Mouse (Mus musculus) lung, embryonic 15.5 days (tissue): Measurements from ENCODE around the gene Nod1. TPM values are rescaled to one million over a fixed set of nuclear protein-coding genes. Genes with fewer than 3 reads are reported as not detected.
"Not testable (repeated sequence)": the region's sequence is repeated elsewhere in the genome, so short reads cannot be mapped to it uniquely, and the experiment has no call there.

Experiments used
- ATAC-seq: fragments of 200-750 bp; cut with Nextera tagmentation; 2 replicates; pipeline ENCODE4 v1.8.0; 2017; ENCODE audit warnings: moderate number of reproducible peaks, borderline replicate concordance; ENCODE audit not compliant: low FRiP score, low TSS enrichment; ENCODE audit errors: extremely low read depth
- H3K27ac ChIP-seq: fragments of 300-500 bp; sonication (generic); 2 replicates; pipeline ENCODE4 v1.5.1; 2015; ENCODE audit warnings: moderate library complexity, mild to moderate bottlenecking, inconsistent platforms
- H3K27me3 ChIP-seq: fragments of 300-500 bp; sonication (generic); 2 replicates; pipeline ENCODE4 v1.6.1; 2015; ENCODE audit warnings: inconsistent platforms
- H3K36me3 ChIP-seq: fragments of 300-500 bp; sonication (generic); 2 replicates; pipeline ENCODE4 v1.6.1; 2015; ENCODE audit warnings: inconsistent platforms
- H3K4me1 ChIP-seq: fragments of 300-500 bp; sonication (generic); 2 replicates; pipeline ENCODE4 v1.6.1; 2015; ENCODE audit warnings: inconsistent platforms
- H3K4me2 ChIP-seq: fragments of 300-500 bp; sonication (generic); 2 replicates; pipeline ENCODE4 v1.6.1; 2015; ENCODE audit warnings: inconsistent platforms, mild to moderate bottlenecking, moderate library complexity
- H3K4me3 ChIP-seq: fragments of 300-500 bp; sonication (generic); 2 replicates; pipeline ENCODE4 v1.5.1; 2015; ENCODE audit warnings: mild to moderate bottlenecking, inconsistent platforms
- H3K9ac ChIP-seq: fragments of 300-500 bp; sonication (generic); 2 replicates; pipeline ENCODE4 v1.6.1; 2015; ENCODE audit warnings: inconsistent platforms
- H3K9me3 ChIP-seq: fragments of 300-500 bp; sonication (generic); 2 replicates; pipeline ENCODE4 v1.6.1; 2016; ENCODE audit warnings: inconsistent platforms
- WGBS: fragments of 180-500 bp; shearing (Covaris S2); methylation state at CpG from one replicate; pipeline ENCODE4 v1.1.7; 2015; 5-methylcytosine and 5-hydroxymethylcytosine counted together
- polyA plus RNA-seq: library from polyadenylated mRNA; unstranded; fragments of >200 nt; fragmentation: Nextera tagmentation; extraction: Ambion mirVana; gene quantifications from 2 replicates; pipeline ENCODE4 v1.2.1, GENCODE M21; 2015

Nod1 gene
- polyA plus RNA-seq, 1 experiment from 2014 or later, result 7.6 TPM

DNA sequence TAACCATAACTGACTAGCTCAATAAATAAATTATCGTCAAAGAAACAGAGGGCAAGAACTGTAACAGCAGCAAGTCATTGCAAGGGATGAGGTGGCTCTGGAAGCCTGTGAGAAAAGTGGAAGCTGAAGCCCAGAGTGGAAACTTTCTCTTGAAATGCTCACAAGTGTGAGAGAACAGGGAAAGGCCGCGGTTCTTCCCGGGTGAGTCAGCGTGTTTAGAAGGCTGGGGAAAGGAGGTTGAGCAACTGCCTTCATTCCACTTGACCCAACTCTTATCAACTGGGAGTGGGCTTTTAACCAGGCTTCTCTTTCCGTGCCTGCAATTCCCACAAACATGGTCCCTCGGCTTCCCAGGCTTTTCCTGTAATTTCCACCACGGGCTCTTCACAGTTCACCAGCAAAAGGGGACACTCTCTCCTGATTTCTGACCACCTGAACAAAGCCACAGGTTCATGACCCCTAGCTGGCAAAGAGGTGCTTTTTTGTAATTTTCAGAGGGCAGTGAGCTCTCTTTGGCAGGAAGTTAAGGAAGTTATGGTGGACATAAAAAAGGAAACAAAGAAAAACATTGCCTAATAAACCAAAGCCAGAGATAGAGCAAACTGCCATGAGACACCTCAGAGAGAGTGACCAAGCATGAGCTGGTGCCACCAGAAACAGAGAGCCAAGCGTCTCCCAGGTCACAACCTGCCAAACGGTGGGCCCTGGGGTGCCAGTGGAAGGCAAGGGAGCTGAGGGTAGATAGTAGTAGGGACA is 17.6 kb downstream of the Nod1 start:
- Histone ChIP-seq H3K27ac (peak overlapping the region; percentile 74), H3K9ac (no peak overlapping the region), H3K27me3 (no peaks in the 10 kb centered on the region), H3K4me3 (no peak overlapping the region), H3K9me3 (no peaks in the 10 kb centered on the region), H3K4me2 (no peak overlapping the region), H3K4me1 (peaks cover 14% of the 10 kb centered on the region), H3K36me3 (no peaks in the 10 kb centered on the region)
- 53% methylated on average over 10 of the region's 10 CpGs for WGBS
- peak; percentile 27; the same call in 1 of the 2 replicates for ATAC-seq

DNA sequence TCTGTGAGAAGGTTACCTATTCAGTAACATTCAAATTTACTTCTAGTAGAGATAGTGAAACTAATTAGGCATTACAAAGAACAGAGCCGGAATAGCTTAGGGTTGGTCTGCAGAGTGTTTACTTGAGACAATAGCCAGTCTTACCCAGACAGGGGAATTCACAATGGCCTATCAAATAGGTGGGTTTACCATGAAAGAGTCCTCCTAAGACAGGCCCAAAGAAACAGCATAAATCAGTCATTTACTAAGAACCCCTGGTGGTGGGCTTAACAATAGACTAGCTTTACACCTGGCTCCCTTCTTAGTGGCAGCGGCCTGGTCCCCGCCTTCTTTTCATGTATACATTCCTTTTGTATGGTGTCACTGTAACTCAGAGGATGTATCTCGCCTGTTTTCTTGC is 19.0 kb downstream of the Nod1 start:
- not testable (repeated sequence) for H3K4me2 ChIP-seq, ATAC-seq, H3K4me3 ChIP-seq, H3K9ac ChIP-seq, H3K9me3 ChIP-seq, H3K36me3 ChIP-seq, H3K27ac ChIP-seq, H3K27me3 ChIP-seq
- WGBS, result 82% methylated on average over 4 of the region's 4 CpGs
- peaks cover 14% of the 10 kb centered on the region for H3K4me1 ChIP-seq

DNA sequence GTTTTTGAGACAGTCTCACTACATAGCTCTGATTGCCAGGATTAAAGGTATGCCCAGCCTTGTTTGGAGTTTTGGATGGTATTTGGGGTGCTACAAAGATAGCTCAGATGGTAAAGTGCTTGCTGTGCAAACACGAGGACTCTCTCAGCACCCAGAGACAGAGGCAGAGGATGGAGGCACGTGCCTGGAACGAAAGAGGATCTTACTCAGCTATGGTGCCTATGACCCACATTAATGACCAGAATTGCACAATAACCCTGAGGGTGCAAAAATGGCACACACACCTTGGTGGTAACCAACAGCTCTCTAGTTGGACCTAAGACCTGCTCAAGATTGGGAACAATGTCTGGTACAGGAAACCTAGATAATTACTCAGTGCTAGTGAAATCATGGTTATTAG is 19.9 kb downstream of the Nod1 start:
- no peak for ATAC-seq
- H3K9me3 ChIP-seq, result no peaks in the 10 kb centered on the region
- H3K36me3 ChIP-seq, result no peaks in the 10 kb centered on the region
- H3K4me2 ChIP-seq, result no peak overlapping the region
- H3K4me3 ChIP-seq, result no peak overlapping the region
- 84% methylated on average over 3 of the region's 3 CpGs for WGBS
- H3K27me3 ChIP-seq, result no peaks in the 10 kb centered on the region
- no peak overlapping the region for H3K9ac ChIP-seq
- H3K4me1 ChIP-seq, result peaks cover 14% of the 10 kb centered on the region
- H3K27ac ChIP-seq, result no peak overlapping the region

DNA sequence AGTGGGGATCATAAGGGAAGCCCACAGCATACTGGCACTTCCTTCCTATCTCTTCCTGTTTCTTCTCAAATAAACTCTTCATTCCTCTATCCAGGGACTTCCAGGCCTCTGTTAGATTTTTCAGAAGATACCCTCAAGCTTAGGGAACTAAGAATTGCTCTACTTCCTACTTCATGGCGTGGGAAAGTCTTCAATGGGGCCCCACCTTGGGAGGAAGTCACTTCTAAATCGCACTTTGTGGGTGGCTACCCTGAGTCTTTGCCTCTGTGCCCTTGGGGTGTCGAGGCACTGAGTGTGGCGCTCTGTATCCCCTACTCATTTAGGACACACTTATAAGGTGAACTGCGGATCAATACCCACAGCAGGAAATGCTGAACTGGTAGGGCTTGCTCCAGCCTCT is 23.7 kb downstream of the Nod1 start:
- Histone ChIP-seq H3K4me3 (no peak overlapping the region), H3K9ac (no peak overlapping the region), H3K4me1 (peaks cover 12% of the 10 kb centered on the region), H3K36me3 (no peaks in the 10 kb centered on the region), H3K9me3 (no peaks in the 10 kb centered on the region), H3K27ac (no peak overlapping the region), H3K27me3 (peaks cover 13% of the 10 kb centered on the region), H3K4me2 (no peak overlapping the region)
- ATAC-seq, result no peak
- 70% methylated on average over 5 of the region's 5 CpGs for WGBS

DNA sequence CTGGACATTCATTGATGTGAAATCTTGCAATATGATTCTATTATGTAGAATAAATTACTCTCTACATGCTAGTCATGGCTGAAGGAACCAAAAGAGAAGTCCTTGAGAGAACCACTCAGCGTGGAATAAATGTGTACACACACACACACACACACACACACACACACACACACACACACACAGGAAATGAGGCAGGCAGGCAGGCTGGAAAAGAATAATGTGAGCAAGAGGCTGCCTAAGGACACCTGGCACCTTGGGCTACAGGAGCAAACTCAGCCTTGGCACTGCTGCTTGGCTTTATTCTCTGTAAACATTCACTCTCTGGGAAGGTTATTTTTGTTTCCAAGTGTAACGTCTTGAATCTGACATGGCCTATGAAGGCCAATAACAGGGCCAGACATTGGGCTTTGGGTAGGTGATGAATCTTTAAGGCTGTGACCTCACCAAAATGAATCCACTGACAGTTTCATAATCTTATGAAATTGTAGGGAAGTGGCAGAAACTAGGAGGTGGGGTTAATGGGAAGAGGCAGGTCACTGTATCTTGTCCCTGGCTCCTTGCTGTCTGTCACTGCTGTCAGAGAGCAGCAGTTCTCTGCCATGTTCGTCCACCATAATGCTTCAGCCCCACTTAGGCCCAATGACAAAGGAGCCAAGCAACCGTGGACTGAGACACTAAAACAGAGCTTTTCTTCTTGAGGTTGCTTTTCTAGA is 26.0 kb downstream of the Nod1 start:
- H3K27me3 ChIP-seq, result peaks cover 21% of the 10 kb centered on the region
- WGBS, result 49% methylated on average over 4 of the region's 4 CpGs
- no peaks in the 10 kb centered on the region for H3K9me3 ChIP-seq
- H3K4me2 ChIP-seq, result no peak overlapping the region
- no peak for ATAC-seq
- peaks cover 15% of the 10 kb centered on the region for H3K4me1 ChIP-seq
- H3K4me3 ChIP-seq, result no peak overlapping the region
- no peaks in the 10 kb centered on the region for H3K36me3 ChIP-seq
- H3K9ac ChIP-seq, result no peak overlapping the region
- H3K27ac ChIP-seq, result no peak overlapping the region

DNA sequence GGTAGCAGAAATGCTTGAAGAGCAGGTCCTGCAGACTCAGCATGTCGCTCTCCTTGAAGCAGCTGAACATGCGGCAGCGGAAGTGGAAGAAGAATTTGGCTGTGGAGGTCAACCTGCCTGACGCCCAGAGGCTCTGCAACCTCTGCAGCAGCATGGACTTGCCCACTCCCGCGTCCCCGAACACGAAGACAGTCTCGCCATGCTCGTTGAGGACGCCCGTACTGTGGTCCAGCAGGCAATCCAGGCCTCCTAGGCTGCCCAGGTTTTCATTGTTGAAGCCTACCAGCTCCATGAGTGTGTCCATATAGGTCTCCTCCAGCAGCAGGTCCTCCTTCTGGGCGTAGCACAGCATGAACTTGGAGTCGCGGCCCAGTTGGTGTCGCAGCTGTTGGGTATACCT is 27.9 kb downstream of the Nod1 start:
- no peak for ATAC-seq
- peak overlapping the region; percentile 18; the same call in 1 of the 2 replicates for H3K4me2 ChIP-seq
- 67% methylated on average over 16 of the region's 16 CpGs for WGBS

DNA sequence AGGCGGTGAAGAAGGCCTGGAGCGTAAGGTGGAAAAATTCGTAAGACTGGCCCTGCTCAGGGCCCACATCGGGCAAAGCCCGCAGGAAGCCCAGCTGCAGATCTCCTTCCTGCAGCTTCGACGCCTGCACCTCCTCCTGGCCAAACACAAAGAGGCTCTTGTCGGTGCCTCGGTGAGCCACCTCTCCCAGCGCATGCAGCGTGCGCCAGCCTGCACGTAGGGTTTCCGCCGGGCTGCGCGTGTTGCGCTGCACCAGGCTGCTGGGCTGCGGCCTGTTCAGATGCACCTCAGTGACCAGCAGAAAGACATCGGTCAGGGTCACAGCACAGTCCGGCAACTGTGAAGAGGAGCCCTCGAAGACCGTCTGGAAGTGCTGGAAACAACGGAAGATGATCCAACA is 28.7 kb downstream of the Nod1 start:
- Histone ChIP-seq H3K36me3 (no peaks in the 10 kb centered on the region), H3K4me2 (peak overlapping the region; percentile 18; the same call in 1 of the 2 replicates), H3K9ac (no peak overlapping the region), H3K9me3 (no peaks in the 10 kb centered on the region), H3K27me3 (peaks cover 21% of the 10 kb centered on the region), H3K4me1 (peaks cover 24% of the 10 kb centered on the region), H3K27ac (no peak overlapping the region), H3K4me3 (no peak overlapping the region)
- WGBS, result 51% methylated on average over 24 of the region's 24 CpGs
- no peak for ATAC-seq

More for the DNA sequence above, 27.9 kb downstream of the Nod1 start:
- H3K36me3 ChIP-seq, result no peaks in the 10 kb centered on the region
- H3K9ac ChIP-seq, result no peak overlapping the region
- peaks cover 22% of the 10 kb centered on the region for H3K4me1 ChIP-seq
- no peak overlapping the region for H3K27ac ChIP-seq
- no peaks in the 10 kb centered on the region for H3K9me3 ChIP-seq
- no peak overlapping the region for H3K4me3 ChIP-seq
- peaks cover 21% of the 10 kb centered on the region for H3K27me3 ChIP-seq

DNA sequence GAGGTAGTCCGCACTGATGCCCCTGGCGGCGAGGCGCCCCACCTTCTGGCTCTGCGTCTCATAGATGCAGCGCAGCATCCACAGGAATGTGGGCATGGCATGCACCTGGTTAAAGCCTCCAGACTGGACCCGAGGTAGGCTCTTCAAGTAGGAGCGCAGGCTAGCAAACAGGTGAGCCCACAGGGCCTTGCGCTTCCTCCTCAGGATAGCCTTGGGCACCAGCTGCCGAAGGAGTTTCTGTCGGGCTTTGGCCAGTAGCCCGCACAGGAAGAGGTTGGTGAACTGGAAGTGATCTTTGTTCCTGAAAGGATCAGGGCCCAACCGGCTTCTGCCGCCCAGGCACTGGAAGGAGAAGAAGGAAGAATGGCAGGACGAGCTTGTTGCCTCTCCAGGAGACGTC is 29.1 kb downstream of the Nod1 start:
- H3K27ac ChIP-seq, result no peak overlapping the region
- peaks cover 21% of the 10 kb centered on the region for H3K27me3 ChIP-seq

DNA sequence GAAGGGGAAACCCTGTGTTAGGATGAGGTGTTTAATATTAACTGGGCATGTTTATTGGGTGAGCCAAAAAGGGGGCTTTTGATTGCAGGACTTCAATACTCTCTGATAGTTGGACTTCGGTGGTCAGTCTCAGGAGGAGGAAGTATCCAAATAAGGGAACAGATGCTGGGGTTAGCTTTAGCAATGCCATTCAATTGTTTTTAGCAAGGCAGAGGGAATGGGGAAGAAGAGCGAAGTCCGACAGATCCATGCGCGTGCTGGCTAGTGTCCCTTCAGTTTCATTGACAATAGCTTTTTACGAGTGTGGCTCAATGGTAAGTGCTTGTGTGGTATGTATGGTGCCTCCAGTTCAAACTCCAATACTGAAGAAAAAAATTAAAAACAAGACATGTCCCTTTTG is 31.3 kb downstream of the Nod1 start:
- Histone ChIP-seq H3K9me3 (no peaks in the 10 kb centered on the region), H3K4me3 (no peak overlapping the region), H3K4me1 (peaks cover 24% of the 10 kb centered on the region), H3K9ac (no peak overlapping the region), H3K27me3 (peaks cover 21% of the 10 kb centered on the region), H3K36me3 (no peaks in the 10 kb centered on the region), H3K27ac (no peak overlapping the region), H3K4me2 (no peak overlapping the region)
- ATAC-seq, result no peak
- WGBS, result 87% methylated on average over 6 of the region's 6 CpGs

More for the DNA sequence above, 29.1 kb downstream of the Nod1 start:
- H3K4me3 ChIP-seq, result no peak overlapping the region
- H3K4me2 ChIP-seq, result no peak overlapping the region
- ATAC-seq, result no peak
- whole genome bisulfite sequencing, result 66% methylated on average over 16 of the region's 16 CpGs
- peaks cover 24% of the 10 kb centered on the region for H3K4me1 ChIP-seq
- no peaks in the 10 kb centered on the region for H3K9me3 ChIP-seq
- no peaks in the 10 kb centered on the region for H3K36me3 ChIP-seq
- H3K9ac ChIP-seq, result no peak overlapping the region

DNA sequence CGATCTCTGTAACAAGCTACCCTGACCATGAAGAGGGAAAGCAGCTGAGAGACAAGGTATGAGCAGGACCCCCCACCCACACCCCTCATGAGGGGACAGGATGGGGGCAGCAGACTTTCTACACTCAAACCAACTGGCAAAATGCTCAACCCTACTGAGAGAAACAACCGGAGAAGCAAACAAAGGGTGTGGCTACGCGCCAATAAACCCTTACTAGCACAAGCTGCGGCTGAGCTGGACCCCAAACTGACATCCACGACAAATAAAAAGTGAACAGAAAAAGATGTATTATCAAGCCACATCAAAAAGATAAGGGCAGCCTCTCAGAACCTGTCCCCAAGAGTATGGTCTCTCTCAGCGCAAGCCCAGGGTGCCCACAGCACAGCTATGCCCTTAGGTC is 32.3 kb downstream of the Nod1 start:
- no peaks in the 10 kb centered on the region for H3K36me3 ChIP-seq
- peaks cover 24% of the 10 kb centered on the region for H3K4me1 ChIP-seq
- peaks cover 21% of the 10 kb centered on the region for H3K27me3 ChIP-seq
- no peak overlapping the region for H3K4me3 ChIP-seq
- H3K27ac ChIP-seq, result no peak overlapping the region
- no peak overlapping the region for H3K9ac ChIP-seq
- 75% methylated on average over 7 of the region's 7 CpGs for WGBS
- no peak overlapping the region for H3K4me2 ChIP-seq
- H3K9me3 ChIP-seq, result no peaks in the 10 kb centered on the region
- ATAC-seq, result no peak; the same call in 1 of the 2 replicates

DNA sequence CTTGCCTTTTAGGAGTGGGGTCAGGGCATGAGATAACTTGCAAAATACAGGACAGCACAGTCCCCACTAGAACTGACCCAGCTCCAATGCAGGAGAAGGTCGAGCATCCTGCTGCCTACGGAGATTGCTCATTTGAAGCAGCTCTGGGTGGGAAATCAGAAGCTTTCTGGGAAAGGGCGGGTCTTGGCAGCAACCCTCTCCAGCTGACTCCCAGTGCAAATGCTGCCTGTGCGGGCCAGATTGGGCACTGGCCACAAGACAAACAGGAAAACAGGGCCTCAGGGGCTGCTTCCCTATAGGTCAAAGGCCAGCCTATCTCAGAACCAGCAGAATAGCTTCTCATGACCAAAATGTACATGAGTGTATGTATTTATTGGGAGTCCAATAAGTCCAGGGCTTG is 32.8 kb downstream of the Nod1 start:
- peak; percentile 12; the same call in 1 of the 2 replicates for ATAC-seq
- Histone ChIP-seq H3K27me3 (peaks cover 17% of the 10 kb centered on the region), H3K9me3 (no peaks in the 10 kb centered on the region), H3K4me1 (peaks cover 21% of the 10 kb centered on the region), H3K4me3 (no peak overlapping the region), H3K36me3 (no peaks in the 10 kb centered on the region), H3K4me2 (no peak overlapping the region), H3K9ac (no peak overlapping the region), H3K27ac (no peak overlapping the region)
- WGBS, result 49% methylated on average over 4 of the region's 4 CpGs

DNA sequence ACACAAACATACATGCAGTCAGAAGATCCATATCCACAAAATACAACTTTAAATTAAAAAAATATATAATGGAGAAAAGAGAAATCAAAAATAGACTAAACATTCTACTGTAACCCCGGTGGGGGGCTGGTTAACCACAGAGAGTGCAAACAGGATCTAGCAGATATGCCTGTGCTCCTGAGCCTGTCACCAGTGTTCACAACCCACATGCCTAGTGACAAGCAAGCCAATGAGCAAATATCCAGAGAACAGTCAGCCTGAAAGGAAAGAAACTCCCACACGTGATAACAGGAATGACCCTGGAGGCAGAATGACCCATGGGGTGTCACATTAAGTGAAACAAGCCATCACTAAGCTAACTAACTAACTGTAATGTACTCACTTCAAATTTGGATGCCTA is 35.9 kb downstream of the Nod1 start:
- Histone ChIP-seq H3K4me2 (no peak overlapping the region), H3K4me3 (no peak overlapping the region), H3K27me3 (no peaks in the 10 kb centered on the region), H3K9me3 (no peaks in the 10 kb centered on the region), H3K36me3 (no peaks in the 10 kb centered on the region), H3K4me1 (peaks cover 10% of the 10 kb centered on the region), H3K9ac (no peak overlapping the region), H3K27ac (no peak overlapping the region)
- 62% methylated on average over 2 of the region's 2 CpGs for WGBS
- no peak for ATAC-seq
